Mouse (Mus musculus) forebrain, embryonic 10.5 days (tissue): ENCODE data around the gene Scnm1. TPM values are rescaled to one million over a fixed set of nuclear protein-coding genes. Genes with fewer than 3 reads are reported as not detected.

Source experiments
- microRNA-seq: library from miRNA; unstranded; fragments of <30 nt; microRNA quantifications from one replicate; pipeline ENCODE4, GENCODE M21; 2017
- polyA plus RNA-seq: library from polyadenylated mRNA; unstranded; fragments of >200 nt; fragmentation: Nextera tagmentation; extraction: Ambion mirVana; gene quantifications from 2 replicates; pipeline ENCODE4 v1.2.1, GENCODE M21; 2016

The Scnm1 gene
- polyA plus RNA-seq, 1 experiment from 2014 or later: 75.8 TPM

Small RNA genes lying within 50 kb of the gene (microRNA-seq; reads per million reads assigned to microRNA genes)
- gene Mir8099-1: not detected

Other genes starting within 250 kb of the Scnm1 start
- gene Psmb4, start 247.1 kb downstream of the Scnm1 start, polyA plus RNA-seq: 345 and 349 TPM in 2 replicates
- 2.5 and 2.7 TPM in 2 replicates for gene Selenbp1, start 201.0 kb downstream of the Scnm1 start, polyA plus RNA-seq
- 5.2 and 5.4 TPM in 2 replicates for gene Rfx5, start 179.9 kb downstream of the Scnm1 start, polyA plus RNA-seq
- gene Pi4kb, start 159.3 kb downstream of the Scnm1 start, polyA plus RNA-seq: 20.1 and 21.7 TPM in 2 replicates
- 42.1 and 44.3 TPM in 2 replicates for gene Zfp687, start 118.6 kb downstream of the Scnm1 start, polyA plus RNA-seq
- gene Psmd4, start 91.4 kb downstream of the Scnm1 start, polyA plus RNA-seq: 346 and 351 TPM in 2 replicates
- 19.0 and 19.5 TPM in 2 replicates for gene Pip5k1a, start 27.1 kb downstream of the Scnm1 start, polyA plus RNA-seq
- gene Vps72, start 23.0 kb downstream of the Scnm1 start, polyA plus RNA-seq: 275 and 276 TPM in 2 replicates
- 0.77 and 1.00 TPM in 2 replicates for gene Tmod4, start 9.5 kb downstream of the Scnm1 start, polyA plus RNA-seq
- 12.6 and 13.3 TPM in 2 replicates for gene Lysmd1, start 77 bp upstream of the Scnm1 start, polyA plus RNA-seq
- gene Tnfaip8l2, start 8.3 kb upstream of the Scnm1 start, polyA plus RNA-seq: 1.4 and 1.5 TPM in 2 replicates
- gene Sema6c, start 26.4 kb upstream of the Scnm1 start, polyA plus RNA-seq: 3.9 and 4.2 TPM in 2 replicates
- 13.5 and 13.7 TPM in 2 replicates for gene Gabpb2, start 83.9 kb upstream of the Scnm1 start, polyA plus RNA-seq
- gene Cdc42se1, start 94.7 kb upstream of the Scnm1 start, polyA plus RNA-seq: 95.5 and 104 TPM in 2 replicates
- 19.6 and 22.4 TPM in 2 replicates for gene Mllt11, start 98.2 kb upstream of the Scnm1 start, polyA plus RNA-seq
- 0.23 and 0.30 TPM in 2 replicates for gene Gm128, start 107.6 kb upstream of the Scnm1 start, polyA plus RNA-seq
- gene Bnipl, start 117.2 kb upstream of the Scnm1 start, polyA plus RNA-seq: 0.38 and 0.42 TPM in 2 replicates
- gene Mindy1, start 147.3 kb upstream of the Scnm1 start, polyA plus RNA-seq: 27.2 and 27.9 TPM in 2 replicates
- gene Prune1, start 148.1 kb upstream of the Scnm1 start, polyA plus RNA-seq: 26.2 and 26.9 TPM in 2 replicates
- gene Anxa9, start 173.2 kb upstream of the Scnm1 start, polyA plus RNA-seq: 1.8 and 1.9 TPM in 2 replicates
- gene Cers2, start 180.8 kb upstream of the Scnm1 start, polyA plus RNA-seq: 119 and 130 TPM in 2 replicates
- 59.1 and 64.2 TPM in 2 replicates for gene Setdb1, start 223.2 kb upstream of the Scnm1 start, polyA plus RNA-seq